Mouse (Mus musculus): ENCODE data around the gene Mtch1.
"Not testable (repeated sequence)": the region's sequence is repeated elsewhere in the genome, so short reads cannot be mapped to it uniquely, and the experiment has no call there.

Mtch1 gene

DNA sequence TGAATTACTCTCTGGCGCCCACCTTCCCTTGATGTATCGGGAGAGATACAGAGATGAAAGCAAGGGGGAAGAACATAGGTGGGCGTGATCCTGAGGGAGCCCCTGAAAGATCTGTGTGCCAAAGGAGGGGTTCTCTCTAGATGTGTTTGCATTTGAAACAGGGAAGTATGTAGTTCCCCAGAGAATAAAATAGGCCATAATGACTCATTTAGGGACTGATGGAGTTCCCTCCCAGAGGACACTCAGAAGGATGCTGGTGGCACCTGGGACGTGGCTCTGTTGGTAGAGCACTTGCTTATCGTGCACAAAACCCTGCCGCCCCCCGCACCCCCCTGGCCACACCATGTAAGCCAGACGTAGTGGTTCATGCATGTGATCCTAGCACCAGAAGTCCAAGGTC lies 15.4 kb upstream of the Mtch1 start:
- in situ Hi-C loops (cut with MboI, MseI) = no loop called here

DNA sequence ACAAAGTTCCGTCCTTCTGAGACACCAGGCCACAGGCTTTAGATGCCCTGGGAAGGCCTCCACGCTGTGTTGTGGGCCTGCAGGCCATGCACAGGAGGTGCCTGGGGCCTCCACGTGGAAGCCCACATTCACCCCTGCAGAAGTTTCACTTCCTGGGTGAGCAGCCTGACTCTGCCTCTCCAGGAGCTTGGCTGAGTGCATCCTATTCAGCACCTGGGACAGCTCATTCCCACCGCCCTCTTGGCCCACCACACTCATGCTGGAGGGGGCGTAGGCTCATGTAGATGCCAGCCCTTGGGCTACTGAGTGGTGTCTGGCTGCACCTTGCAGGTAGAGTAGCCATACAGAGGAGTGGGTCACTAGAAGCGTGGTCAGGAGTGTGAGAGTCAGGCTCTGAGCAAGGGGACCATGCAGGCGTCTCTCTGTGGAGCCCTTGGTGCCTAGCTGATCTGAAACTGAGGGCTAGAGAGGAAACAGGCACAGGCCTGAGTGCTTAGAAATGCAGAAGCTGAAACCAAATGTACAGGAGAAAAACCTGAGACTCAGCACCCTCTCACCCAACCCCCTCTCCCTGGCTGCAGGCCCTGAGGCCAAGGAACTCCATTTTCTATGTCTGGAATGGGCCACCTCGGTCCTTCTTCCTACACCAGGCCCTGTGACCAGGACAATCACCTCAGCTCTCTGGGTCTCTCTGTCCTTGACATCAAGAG lies 14.4 kb upstream of the Mtch1 start:
- in situ Hi-C loops (cut with MboI, MseI) = no loop called here

DNA sequence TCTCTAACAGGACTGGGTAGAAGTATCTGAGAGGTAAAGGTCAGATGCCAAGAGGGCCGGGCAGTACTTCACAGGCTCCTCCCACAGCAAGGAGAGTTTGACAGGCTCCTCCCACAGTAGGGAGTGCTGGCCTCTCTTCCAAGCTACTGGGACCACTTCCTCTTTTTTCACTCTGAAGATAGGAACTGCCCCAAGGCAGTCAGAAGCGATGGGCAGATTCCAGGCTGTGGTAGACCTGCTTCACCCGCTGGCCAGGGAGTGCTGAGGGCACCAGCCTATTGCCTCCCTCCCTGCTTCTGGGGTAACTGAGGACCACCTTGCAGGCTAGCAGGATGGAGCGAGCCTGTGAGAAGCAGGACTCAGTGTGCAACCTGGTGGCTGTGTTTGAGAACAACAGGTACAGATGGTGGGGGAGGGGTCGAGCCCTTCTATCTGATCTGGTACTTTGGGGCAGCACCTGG lies 13.1 kb upstream of the Mtch1 start, which contains the start of gene Fgd2:
TSS of gene Fgd2 (plus strand) at position 154 of the 461 bp plus-strand sequence.
- in situ Hi-C loops (cut with MboI, MseI) = no loop called here

DNA sequence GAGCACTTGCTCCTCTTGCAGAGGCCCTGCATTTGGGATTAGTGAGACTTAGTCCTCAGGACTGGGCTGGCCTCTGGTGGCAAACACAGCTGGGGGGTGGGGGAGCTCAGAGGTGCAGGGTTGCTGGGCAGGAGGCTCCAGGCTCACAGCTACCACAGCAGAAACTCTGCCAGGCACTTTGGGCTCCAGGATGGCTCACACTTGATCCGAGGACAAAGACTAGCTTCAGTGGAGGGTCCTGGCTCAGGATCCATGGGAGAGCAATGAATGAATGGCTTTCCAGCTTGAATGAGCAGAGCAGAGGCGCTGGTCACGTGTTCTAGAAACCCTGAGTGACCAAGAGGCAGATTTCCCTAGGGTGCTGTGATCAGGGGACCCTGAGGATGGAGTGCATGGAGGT lies 11.2 kb upstream of the Mtch1 start:
- in situ Hi-C loops (cut with MboI, MseI) = no loop called here

DNA sequence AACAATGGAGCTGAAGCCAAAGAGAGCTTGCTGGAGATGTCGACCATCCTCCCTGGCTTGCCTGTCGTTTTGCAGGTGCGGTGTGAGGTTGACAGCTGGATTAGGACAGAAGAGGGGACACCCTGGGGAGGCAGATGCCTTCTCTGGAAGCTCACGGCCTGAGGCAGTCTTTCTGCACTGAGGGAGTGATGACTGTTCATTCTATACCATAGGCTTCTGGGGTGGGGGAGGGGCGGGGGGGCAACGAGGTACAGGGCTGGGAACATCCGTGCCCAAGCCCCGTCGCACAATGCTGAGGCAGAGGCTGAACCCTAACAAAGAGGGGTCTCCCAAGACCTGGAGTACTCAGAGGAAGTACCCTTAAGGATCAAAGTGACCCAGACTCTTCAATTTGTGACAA lies 9.1 kb upstream of the Mtch1 start:
- in situ Hi-C loops (cut with MboI, MseI) = no loop called here

DNA sequence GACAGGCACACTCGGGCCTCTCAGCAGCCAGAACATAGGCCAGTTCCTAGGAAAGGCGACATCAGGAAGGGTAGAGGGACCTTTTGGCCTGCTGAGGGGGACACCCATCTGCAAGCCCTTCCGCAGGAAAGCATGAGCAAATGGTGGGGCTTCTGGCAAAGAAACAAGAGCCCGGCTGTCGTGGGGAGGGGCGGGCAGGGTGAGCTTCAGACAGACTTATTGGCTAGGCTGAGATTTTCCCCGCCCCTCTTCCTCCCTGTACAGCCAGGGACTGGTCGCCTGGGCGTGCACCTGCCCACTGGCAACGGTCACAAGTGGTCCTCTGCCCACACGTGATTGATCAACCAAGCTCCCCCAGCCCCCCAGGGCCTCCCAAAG lies 8.7 kb upstream of the Mtch1 start:
- in situ Hi-C loops (cut with MboI, MseI) = no loop called here

DNA sequence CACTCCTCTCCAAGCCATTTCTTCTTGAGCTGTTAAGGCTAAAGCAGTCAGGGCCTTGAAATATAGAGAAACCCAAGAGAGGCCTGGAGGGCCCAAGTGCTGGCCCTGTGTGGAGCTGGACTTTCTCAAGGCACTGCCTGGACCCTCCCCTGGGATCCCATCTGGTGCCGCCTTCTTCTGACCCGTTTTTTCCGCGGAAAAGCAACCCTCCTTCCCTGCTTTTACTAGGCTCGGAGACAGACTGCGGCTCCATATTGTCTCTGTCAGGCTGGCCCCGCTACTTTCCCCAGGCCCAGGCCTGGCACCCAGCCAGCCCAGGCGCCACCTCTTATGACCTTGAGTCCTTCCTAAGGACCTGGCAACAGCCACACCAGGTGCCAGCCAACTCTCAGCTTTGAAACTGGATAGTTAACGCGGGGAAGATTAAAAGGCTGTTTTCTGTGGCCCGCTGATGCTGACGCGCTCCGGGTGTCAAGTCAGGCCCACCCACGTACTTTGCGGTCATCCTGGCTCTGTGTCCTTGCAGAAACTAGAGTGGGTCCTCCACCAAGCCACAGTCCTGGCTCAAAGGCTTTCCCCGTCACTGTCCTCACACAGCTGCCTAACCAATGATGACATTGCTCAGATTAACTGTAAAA lies 8.2 kb upstream of the Mtch1 start:
- in situ Hi-C loops (cut with MboI, MseI) = no loop called here

DNA sequence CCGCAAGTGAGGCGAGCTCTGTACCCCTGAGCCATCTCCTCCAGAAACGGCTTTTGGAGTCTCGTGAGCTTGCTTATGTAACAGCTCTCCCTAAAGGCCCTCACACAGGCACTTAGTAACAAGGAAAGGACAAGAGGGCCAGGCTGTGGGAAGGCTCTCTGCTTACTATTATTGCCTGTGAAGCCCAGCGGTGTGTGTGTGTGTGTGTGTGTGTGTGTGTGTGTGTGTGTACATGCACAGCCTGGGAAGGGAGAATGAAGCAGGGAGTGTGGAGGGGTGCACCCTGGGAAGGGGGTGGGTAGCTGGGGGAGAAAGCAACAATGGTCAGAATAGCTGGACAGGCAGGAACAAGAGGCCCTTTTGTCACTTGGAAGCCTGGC lies 7.7 kb upstream of the Mtch1 start:
- in situ Hi-C loops (cut with MboI, MseI) = no loop called here

DNA sequence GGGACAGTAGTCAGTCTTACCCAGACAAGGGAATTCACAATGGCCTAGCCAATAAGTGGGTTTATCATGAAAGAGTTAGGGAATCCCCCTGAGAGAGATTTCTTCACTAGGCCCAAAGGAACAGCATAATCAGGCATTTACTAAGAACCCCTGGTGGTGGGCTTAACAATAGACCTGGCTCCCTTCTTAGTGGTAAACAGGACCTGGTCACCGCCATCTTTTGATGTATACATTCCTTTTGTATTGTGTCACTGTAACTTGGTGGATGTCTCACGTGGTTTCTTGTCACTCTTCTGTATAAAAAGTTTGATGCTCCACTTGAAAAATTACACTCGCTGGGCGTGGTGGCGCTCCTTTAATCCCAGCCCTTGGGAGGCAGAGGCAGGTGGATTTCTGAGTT lies 3.3 kb upstream of the Mtch1 start:
- in situ Hi-C loops (cut with MboI, MseI) = not testable (repeated sequence)

DNA sequence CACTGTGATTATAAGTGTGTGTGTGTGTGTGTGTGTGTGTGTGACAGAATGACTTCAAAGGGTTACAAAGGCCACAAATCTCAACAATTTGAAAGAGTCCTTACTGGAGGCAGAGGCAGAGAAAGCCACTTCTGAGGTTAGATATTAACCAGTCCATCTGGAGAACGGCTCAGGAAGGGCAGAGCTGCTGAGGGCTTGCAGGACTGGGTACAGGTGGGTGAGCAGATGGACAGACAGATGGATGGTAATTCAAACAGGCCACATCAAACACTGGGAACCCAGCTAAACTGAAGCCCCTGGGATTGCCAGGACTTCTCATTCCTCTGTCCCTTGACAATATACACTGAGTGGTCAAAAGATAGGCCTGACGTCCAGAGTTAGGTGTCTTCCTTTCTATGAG lies 1.3 kb upstream of the Mtch1 start:
- in situ Hi-C loops (cut with MboI, MseI) = no loop called here

DNA sequence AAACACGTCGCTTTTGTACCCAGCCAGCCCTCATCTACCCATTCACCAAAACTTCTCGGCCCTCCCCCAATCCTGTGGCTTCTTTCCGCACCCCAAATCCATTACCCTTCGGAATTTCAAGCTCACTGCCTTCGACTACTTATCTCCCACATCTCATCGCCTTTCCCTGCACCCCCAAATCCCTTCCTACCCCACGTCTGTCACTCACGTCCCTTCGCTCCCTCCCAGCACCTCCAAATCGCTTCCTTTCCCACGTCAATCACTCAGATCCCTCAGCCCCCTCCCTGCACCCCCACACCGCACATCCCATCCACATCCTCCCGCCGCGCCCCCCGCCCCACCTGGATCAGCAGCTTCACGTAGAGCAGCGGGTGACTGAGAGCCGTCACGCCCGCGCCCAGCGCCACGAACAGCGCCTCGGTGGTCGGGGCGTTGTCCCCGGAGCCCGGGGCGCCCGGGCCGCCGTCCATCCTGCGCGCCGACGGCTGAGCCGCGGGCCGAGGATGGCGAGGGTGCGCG lies 549 bp downstream of the Mtch1 start:
- in situ Hi-C loops (cut with MboI, MseI) = no loop called here

DNA sequence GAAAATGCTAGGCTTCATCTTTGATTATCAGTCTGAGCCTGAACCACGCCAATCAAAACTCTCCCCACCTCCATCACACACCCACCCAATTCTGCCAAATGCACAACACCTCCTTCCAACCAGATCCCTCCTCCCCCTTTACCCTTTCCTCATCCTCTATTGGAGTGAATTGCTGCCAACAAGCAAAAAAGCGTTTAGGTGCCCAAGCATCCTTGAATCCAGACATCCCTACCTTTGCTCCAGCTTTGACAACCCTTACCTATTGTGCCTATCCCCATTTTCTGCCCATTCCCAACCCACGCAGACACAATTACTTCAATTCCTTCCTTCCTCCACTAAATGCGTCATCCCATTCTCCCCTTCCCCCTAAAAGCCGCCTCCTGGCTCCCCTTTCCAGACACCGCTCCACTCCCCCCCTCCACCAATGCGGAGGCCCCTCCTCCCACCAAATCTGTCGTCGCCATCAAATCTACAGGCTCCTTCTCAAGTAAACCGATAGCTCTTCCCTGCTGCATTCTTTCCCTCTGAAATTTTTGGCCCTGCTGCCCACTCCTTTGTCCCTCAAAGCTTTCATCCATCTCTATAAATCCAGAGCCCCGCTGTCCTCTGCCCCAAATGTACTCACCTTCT lies 1.1 kb downstream of the Mtch1 start:
- in situ Hi-C loops (cut with MboI, MseI) = no loop called here

DNA sequence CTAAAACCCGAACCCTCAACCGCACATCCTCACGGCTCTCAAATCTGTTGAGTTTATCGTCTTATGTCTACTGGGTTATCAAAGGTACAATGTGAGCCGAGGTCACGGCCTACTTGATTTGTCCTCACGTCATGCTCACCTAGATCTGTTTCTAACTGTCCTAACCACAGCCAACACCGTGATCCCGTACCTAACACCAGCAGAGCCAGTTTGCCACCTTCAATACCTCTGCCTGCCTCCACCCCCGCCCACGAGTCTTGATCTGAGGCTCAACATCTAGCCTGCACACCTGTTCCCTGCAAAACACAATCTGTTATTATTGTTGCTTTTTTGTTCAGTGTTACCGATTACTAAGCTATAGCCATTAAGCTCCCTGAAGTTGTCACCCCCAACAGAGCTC lies 2.5 kb downstream of the Mtch1 start:
- in situ Hi-C loops (cut with MboI, MseI) = no loop called here

DNA sequence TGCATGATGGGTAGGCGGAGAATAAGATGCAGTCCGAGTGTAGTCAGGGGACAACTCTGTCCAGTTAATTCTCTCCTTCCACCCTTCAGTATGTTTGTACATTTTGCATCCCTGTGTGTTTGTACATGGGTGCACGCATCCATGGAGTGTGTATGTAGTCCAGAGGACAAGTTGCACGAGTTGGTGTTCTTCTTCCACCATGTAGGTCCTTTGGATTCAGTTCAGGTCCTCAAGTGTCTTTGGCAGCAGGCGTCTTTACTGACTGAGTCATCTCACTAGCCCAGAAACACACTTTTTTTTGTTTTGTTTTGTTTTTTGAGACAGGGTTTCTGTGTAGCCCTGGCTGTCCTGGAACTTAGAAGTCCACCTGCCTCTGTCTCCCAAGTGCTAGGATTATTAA lies 4.5 kb downstream of the Mtch1 start:
- in situ Hi-C loops (cut with MboI, MseI) = no loop called here

DNA sequence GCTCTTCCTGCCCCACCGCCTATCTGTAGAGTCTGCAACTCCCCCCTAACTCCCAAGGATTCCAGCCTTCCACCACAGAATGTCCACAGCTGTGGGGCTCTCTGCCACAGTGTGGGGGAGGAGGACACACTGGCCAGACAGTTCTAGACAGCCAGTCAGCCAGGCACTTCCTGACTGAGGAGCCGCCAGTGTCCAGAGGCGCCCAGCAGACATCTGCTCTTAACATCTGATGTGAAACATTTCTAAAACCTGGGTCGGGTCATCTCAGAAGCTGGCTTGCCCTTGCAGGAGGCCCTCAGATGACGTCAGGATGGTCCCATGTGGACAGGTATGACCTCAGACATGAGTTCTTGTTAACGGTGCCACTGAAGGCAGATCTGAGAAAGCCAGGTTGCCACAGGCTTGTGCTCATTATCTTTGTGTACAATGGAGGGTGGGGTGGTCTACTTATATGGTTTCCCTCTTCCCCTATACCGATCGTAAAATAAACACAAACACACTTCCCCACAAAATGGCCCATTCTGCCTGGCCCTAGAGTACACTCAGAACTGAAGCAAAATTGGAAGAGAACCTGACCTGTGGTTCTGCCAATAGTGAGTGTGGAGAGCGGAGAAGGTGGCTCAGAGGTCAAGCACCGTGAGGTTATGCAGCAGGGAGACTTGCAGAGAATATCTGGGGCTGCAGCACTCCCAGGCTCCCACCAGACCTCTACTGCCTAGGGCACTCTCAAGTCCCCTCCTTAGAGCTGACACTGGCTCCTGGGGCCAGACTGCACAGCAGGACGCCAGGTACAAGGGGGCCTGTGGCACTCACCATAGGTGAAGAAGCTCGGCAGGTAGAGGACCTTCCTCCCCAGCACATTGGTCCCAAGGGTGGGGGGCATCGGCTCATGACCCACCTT lies 5.5 kb downstream of the Mtch1 start:
- in situ Hi-C loops (cut with MboI, MseI) = no loop called here

DNA sequence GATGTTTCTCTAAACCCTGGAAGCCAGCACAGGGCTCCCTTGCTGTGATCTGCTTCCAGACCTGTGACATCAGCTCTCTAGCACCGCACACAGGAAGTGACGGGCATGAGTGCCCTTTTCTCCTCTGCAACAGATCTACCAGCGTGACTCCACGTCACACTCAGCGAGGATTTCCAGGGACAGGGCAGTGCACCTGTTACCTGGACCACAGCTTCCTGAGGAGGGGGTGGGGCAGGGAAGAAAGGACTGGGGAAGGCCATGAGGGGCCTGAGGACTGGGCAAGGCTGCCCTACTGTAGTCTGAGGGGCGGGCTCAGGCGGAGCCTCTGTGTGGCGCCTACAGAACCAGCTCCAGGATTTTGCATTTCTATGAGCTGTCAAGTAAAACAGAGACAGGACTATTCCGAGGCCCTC lies 6.1 kb downstream of the Mtch1 start:
- in situ Hi-C loops (cut with MboI, MseI) = no loop called here

DNA sequence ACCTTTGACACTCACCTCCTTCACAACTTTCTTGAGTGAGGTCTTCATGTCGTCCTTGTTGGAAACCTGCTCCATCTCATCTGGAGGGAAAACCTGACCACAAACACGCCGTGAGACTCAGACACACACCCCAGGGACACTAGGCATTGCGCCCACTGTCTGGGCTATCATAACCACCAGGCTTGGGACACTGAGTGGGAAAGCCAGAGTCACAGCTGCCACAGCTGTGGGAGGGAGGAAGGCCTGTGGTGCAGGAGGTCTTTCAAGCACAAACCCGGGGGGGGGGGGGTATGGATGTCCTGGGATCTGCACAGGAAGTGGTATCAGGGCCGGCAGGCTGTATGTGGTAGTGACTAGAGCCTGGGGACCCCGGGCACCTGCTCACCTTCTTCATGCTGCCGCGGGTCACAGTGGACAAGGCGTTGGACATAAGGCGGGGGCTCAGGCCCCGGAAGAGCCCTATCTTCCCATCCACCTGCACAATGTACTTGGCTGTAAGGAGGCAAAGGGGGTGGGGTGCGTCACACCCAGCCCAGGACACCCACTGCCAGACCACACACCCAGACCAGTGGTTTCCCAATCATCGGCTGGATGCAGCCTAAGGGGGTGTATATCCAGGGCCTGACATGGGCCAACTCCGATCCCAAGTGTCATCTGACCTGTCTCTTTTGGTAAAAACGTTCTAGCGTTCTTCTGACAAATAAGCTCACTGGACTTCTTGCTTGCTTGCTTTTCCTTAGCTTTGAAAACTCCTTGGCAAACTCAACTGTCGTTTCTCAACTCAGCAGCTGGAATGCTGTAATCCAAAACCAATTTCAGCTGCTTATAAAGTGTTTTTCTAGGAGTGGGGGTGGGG lies 7.1 kb downstream of the Mtch1 start:
- in situ Hi-C loops (cut with MboI, MseI) = no loop called here

DNA sequence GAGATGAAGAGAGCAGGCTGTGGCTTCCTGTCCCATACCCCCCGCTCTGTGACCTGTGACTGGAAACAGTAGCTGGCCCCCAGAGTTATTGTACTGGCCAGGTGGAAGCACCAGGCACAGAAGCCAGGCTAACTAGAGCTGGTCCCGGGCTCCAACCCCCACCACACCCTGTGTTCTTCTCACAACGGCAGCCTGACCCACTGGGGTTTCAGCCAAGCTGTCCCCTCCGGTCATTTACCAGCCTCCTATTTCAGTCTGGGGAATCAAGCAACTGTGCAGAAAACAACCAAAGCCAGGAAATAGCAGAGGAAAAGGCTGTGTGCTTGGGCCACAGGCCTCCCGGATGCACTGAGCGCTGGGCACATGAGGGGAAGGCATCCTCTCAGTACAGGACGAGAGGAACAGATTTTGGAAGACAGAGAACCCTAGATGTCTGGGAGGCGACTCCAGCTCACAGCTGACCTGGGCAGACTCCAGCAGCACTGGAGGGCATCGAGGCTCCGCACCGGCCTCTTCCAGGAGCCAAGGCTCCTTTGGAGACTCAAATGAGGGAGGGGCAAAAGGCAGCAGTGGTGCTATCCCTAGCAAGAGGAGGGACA lies 8.5 kb downstream of the Mtch1 start:
- in situ Hi-C loops (cut with MboI, MseI) = no loop called here

DNA sequence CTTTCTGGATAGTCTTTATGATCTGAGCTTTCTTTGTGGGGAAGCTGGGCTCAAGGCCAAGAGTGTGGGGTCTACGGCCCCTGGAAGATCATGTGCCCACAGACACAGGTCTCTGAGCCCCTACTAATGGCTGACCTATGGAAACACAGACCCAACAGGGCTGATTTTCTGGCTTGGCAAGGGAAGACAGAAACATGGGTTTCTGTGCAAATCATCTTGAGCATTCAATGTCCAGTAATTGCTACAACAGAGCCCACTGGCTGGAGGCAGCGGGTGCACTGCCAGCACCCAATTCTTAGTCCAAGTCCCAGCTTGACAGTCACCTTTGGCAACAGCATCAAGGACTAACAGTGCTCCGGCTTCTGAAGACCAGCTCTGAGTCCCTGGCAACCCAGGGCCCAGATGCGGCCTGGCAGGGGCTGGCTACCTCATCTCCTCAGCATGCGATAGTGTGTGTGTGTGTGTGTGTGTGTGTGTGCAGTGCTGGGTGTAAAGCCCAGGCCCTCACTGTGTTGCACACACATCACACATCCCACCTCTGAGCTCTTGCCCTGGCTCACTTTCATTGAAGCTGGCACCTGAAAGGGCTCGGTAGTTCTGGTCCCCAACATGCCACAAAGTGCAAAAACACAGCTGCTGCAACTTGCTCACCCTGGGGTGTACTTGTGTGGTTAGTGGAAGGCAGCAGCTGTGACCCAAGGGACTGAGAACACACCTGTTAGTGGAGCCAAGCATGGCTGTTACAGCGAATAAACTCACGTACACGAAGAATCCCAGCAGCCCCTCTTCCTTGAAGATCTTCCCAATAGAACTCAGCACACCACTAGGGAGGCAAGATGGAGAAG lies 9.5 kb downstream of the Mtch1 start:
- in situ Hi-C loops (cut with MboI, MseI) = no loop called here

Data from regulatory T cell (primary cell).